Mouse (Mus musculus): ENCODE data around the gene Krtap24-1.

- TF ChIP-seq CTCF (IDR thresholded peaks at IDR 0.05) (no peak), EP300 (IDR thresholded peaks at IDR 0.05) (no peak)
Observed at GRCm38 (mm10) chr16:88640053-88640452, 28.0 kb upstream of the Krtap24-1 start.

Measured in lung, postnatal 0 days (tissue).